Mouse (Mus musculus): ENCODE results near the gene Elmo1. TPM values are rescaled to one million over a fixed set of nuclear protein-coding genes. Genes with fewer than 3 reads are reported as not detected.

Gene Elmo1
- total and polyA plus RNA-seq, 3 experiments: 23.1 to 50.2 (median 32.2) TPM

- TF ChIP-seq HCFC1 (IDR thresholded peaks at IDR 0.05; ENCODE audit: low read depth, low read length) (no peak), ZC3H11A (IDR thresholded peaks at IDR 0.05; ENCODE audit: low read depth, low read length) (no peak), JUN (IDR thresholded peaks at IDR 0.05; ENCODE audit: insufficient read depth, low read depth, low read length) (no peak), USF1 (IDR thresholded peaks at IDR 0.05; ENCODE audit: low read depth, low read length) (no peak), BHLHE40 (IDR thresholded peaks at IDR 0.05; ENCODE audit: low read depth, low read length) (no peak), POLR2A (IDR thresholded peaks at IDR 0.05; ENCODE audit: low read depth, low read length) (no peak), ETS1 (conservative IDR thresholded peaks at IDR 0.05; ENCODE audit: low read depth, low read length) (no peak), NELFE (IDR thresholded peaks at IDR 0.05; ENCODE audit: low read depth, low read length) (no peak), NRF1 (IDR thresholded peaks at IDR 0.05; ENCODE audit: low read depth, low read length) (no peak), PAX5 (IDR thresholded peaks at IDR 0.05; ENCODE audit: low read length) (no peak), TBP (conservative IDR thresholded peaks at IDR 0.05; ENCODE audit: low read depth, low read length) (no peak), ELF1 (IDR thresholded peaks at IDR 0.05; ENCODE audit: low read depth, low read length) (no peak), MEF2A (IDR thresholded peaks at IDR 0.05; ENCODE audit: borderline replicate concordance, low read depth, low read length) (no peak), UBTF (IDR thresholded peaks at IDR 0.05; ENCODE audit: low read depth, low read length) (no peak)
- in situ Hi-C loops (cut with MboI; ENCODE audit: low pct_ligation_motif_present, low pct_unique_long_range_greater_than_20kb, low sequenced_read_pairs): no loop called here
- Histone ChIP-seq H3K4me3 (replicated peaks in 1 of 3; ENCODE audit: low read depth in 2 of 3, low read length in 2 of 3, poor library complexity in 1 of 3) (no peak overlapping the region), H3K36me3 (replicated peaks in 1 of 2; ENCODE audit: control insufficient read depth in 1 of 2, insufficient read depth in 1 of 2, low read length in 1 of 2) (peaks cover 6 to 57% of the 10 kb centered on the region in 2 experiments), H3K27me3 (replicated peaks) (no peaks in the 10 kb centered on the region), H3K79me2 (replicated peaks; ENCODE audit: control insufficient read depth, extremely low read depth, insufficient read depth, poor library complexity, severe bottlenecking) (no peaks in the 10 kb centered on the region), H3K9me3 (replicated peaks; ENCODE audit: low read length) (no peaks in the 10 kb centered on the region), H3K4me2 (ENCODE audit: insufficient read depth, low read depth, poor library complexity, severe bottlenecking) (no peak overlapping the region), H3K4me1 (ENCODE audit: control insufficient read depth in 1 of 2, insufficient read depth in 2 of 2) (peaks cover 0 to 4% of the 10 kb centered on the region in 2 experiments; a peak in 1 of 4 replicates), H3K9ac (ENCODE audit: insufficient read depth, low read depth) (no peak overlapping the region), H3K27ac (ENCODE audit: insufficient read depth, low read depth) (no peak overlapping the region)
- dilution Hi-C loops (cut with MboI; ENCODE audit: extremely low pct_ligation_motif_present, extremely low pct_unique_long_range_greater_than_20kb, low sequenced_read_pairs): no loop called here
- DNase-seq (ENCODE audit: extremely low read depth): no peak
Measured at GRCm38 (mm10) chr13:20558376-20558775, 468.0 kb downstream of the Elmo1 start.

- no peaks in the 10 kb centered on the region for H3K4me1 ChIP-seq (ENCODE audit: control insufficient read depth in 1 of 2, insufficient read depth in 2 of 2)
- in situ Hi-C loops (cut with MboI; ENCODE audit: low pct_ligation_motif_present, low pct_unique_long_range_greater_than_20kb, low sequenced_read_pairs) (no loop called here), dilution Hi-C loops (cut with MboI; ENCODE audit: extremely low pct_ligation_motif_present, extremely low pct_unique_long_range_greater_than_20kb, low sequenced_read_pairs) (no loop called here)
- H3K9me3 ChIP-seq (replicated peaks; ENCODE audit: low read length): no peaks in the 10 kb centered on the region
- no peak overlapping the region for H3K4me2 ChIP-seq (ENCODE audit: insufficient read depth, low read depth, poor library complexity, severe bottlenecking)
- peaks cover 19 to 61% of the 10 kb centered on the region in 2 experiments for H3K36me3 ChIP-seq (replicated peaks in 1 of 2; ENCODE audit: control insufficient read depth in 1 of 2, insufficient read depth in 1 of 2, low read length in 1 of 2)
- DNase-seq (ENCODE audit: extremely low read depth): peak; percentile 21
- H3K9ac ChIP-seq (ENCODE audit: insufficient read depth, low read depth): no peak overlapping the region
- no peaks in the 10 kb centered on the region for H3K27me3 ChIP-seq (replicated peaks)
- no peak overlapping the region for H3K4me3 ChIP-seq (replicated peaks in 1 of 3; ENCODE audit: low read depth in 2 of 3, low read length in 2 of 3, poor library complexity in 1 of 3)
- TF ChIP-seq RAD21 (IDR thresholded peaks at IDR 0.05; ENCODE audit: low read depth, low read length) (peak; percentile 23), SIN3A (IDR thresholded peaks at IDR 0.05; ENCODE audit: low read length) (no peak), JUND (conservative IDR thresholded peaks at IDR 0.05; ENCODE audit: low read depth, low read length) (no peak), MAFK (IDR thresholded peaks at IDR 0.05; ENCODE audit: insufficient replicate concordance, low read length) (no peak), ETS1 (conservative IDR thresholded peaks at IDR 0.05; ENCODE audit: low read depth, low read length) (no peak), JUN (IDR thresholded peaks at IDR 0.05; ENCODE audit: insufficient read depth, low read depth, low read length) (no peak), SMC3 (IDR thresholded peaks at IDR 0.05; ENCODE audit: low read depth, low read length) (peak; percentile 38; the same call in 1 of the 2 replicates), CTCF (conservative IDR thresholded peaks at IDR 0.05 in 1 of 2, IDR thresholded peaks at IDR 0.05 in 1 of 2; ENCODE audit: low read depth in 2 of 2, low read length in 2 of 2) (peak; percentile 66 to 85)
- no peaks in the 10 kb centered on the region for H3K79me2 ChIP-seq (replicated peaks; ENCODE audit: control insufficient read depth, extremely low read depth, insufficient read depth, poor library complexity, severe bottlenecking)
- H3K27ac ChIP-seq (ENCODE audit: insufficient read depth, low read depth): no peak overlapping the region
Measured at GRCm38 (mm10) chr13:20564414-20564813, 474.0 kb downstream of the Elmo1 start.
